Mouse (Mus musculus): Measurements from ENCODE around the gene Olfr410.

DNA sequence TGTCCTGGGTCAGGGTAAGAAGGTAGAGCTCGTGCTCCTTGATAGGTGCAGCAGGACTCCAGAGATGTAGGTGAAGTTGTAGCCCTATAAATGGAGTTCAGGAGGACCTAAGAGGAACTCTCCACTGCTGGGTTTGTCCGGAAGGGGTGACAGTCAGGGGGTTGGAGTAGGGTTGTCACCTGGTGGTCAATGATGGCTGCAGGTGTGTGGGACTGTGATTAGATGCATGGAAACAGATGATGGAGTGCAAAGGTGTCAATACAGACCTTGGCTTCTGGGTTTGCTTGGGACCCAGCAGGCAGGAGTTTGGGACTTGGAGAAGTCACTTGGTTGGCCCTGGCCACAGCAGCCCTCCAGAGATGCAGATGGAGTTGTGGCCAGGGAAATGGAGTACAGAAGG is 50.6 kb downstream of the Olfr410 start:
- TF ChIP-seq POLR2A (IDR thresholded peaks at IDR 0.05; ENCODE audit: borderline replicate concordance, control insufficient read depth, low read depth, low read length): no peak
- TF ChIP-seq CTCF (IDR thresholded peaks at IDR 0.05; ENCODE audit: control insufficient read depth, insufficient read depth, low read length): no peak

Measured in bone marrow, adult 2 months (tissue).